Mouse (Mus musculus) limb, embryonic 15.5 days (tissue): ENCODE data around the gene Alx3. TPM values are rescaled to one million over a fixed set of nuclear protein-coding genes. Genes with fewer than 3 reads are reported as not detected.

Experiments
- ATAC-seq: fragments of 200-750 bp; cut with Nextera tagmentation; 2 replicates; pipeline ENCODE4 v1.8.0; 2017; ENCODE audit warnings: low read depth, moderate TSS enrichment; ENCODE audit not compliant: insufficient number of reproducible peaks, low FRiP score, low TSS enrichment
- H3K27ac ChIP-seq: fragments of 300-500 bp; sonication (generic); 2 replicates; pipeline ENCODE4 v1.5.1; 2015; ENCODE audit warnings: moderate library complexity, mild to moderate bottlenecking, inconsistent platforms
- H3K27me3 ChIP-seq: fragments of 300-500 bp; sonication (generic); 2 replicates; pipeline ENCODE4 v1.6.1; 2015; ENCODE audit warnings: inconsistent platforms
- H3K36me3 ChIP-seq: fragments of 300-500 bp; sonication (generic); 2 replicates; pipeline ENCODE4 v1.6.1; 2015; ENCODE audit warnings: inconsistent platforms
- H3K4me1 ChIP-seq: fragments of 300-500 bp; sonication (generic); 2 replicates; pipeline ENCODE4 v1.6.1; 2015; ENCODE audit warnings: inconsistent platforms
- H3K4me2 ChIP-seq: fragments of 300-500 bp; sonication (generic); 2 replicates; pipeline ENCODE4 v1.6.1; 2015; ENCODE audit warnings: mild to moderate bottlenecking, inconsistent platforms
- H3K4me3 ChIP-seq: fragments of 300-500 bp; sonication (generic); 2 replicates; pipeline ENCODE4 v1.5.1; 2015; ENCODE audit warnings: mild to moderate bottlenecking, inconsistent platforms
- H3K9ac ChIP-seq: fragments of 300-500 bp; sonication (generic); 2 replicates; pipeline ENCODE4 v1.6.1; 2015; ENCODE audit warnings: inconsistent platforms
- H3K9me3 ChIP-seq: fragments of 300-500 bp; sonication (generic); 2 replicates; pipeline ENCODE4 v1.6.1; 2016; ENCODE audit warnings: inconsistent platforms
- WGBS: fragments of 180-500 bp; shearing (Covaris S2); methylation state at CpG from one replicate; pipeline ENCODE4 v1.1.7; 2015; 5-methylcytosine and 5-hydroxymethylcytosine counted together
- polyA plus RNA-seq: library from polyadenylated mRNA; unstranded; fragments of >200 nt; fragmentation: Nextera tagmentation; extraction: Ambion mirVana; gene quantifications from 2 replicates; pipeline ENCODE4 v1.2.1, GENCODE M21; 2015

Gene Alx3
- 10.4 and 10.5 TPM in 2 replicates for polyA plus RNA-seq

- peak within 1 kb of the TSS; percentile 31 for H3K9ac ChIP-seq
- peaks cover 70% of the 10 kb centered on the region for H3K27me3 ChIP-seq
- no peaks in the 10 kb centered on the region for H3K9me3 ChIP-seq
- peak within 1 kb of the TSS; percentile 52 for H3K4me3 ChIP-seq
- peaks cover 36% of the 10 kb centered on the region for H3K4me1 ChIP-seq
- ATAC-seq: no peak
- H3K27ac ChIP-seq: no peak within 1 kb of the TSS
- H3K4me2 ChIP-seq: peak within 1 kb of the TSS; percentile 88
- no peaks in the 10 kb centered on the region for H3K36me3 ChIP-seq
- 4% methylated on average over 27 of the region's 46 CpGs for WGBS
Measured at GRCm38 (mm10) chr3:107594662-107595263, at the start of gene Alx3. Gene Alx3, plus strand, starts transcription at chr3:107595031.

GRCm38 (mm10) chr3:107545278-107545677 is 49.6 kb upstream of the Alx3 start:
- H3K27me3 ChIP-seq: no peaks in the 10 kb centered on the region
- no peaks in the 10 kb centered on the region for H3K36me3 ChIP-seq
- no peak overlapping the region for H3K4me2 ChIP-seq
- H3K4me3 ChIP-seq: no peak overlapping the region
- 36% methylated on average over 5 of the region's 5 CpGs for WGBS
- peaks cover 22% of the 10 kb centered on the region for H3K4me1 ChIP-seq
- no peak overlapping the region for H3K9ac ChIP-seq
- no peaks in the 10 kb centered on the region for H3K9me3 ChIP-seq
- H3K27ac ChIP-seq: peak overlapping the region; percentile 33; the same call in 1 of the 2 replicates
- ATAC-seq: no peak

- 26% methylated on average over 10 of the region's 10 CpGs for WGBS
- no peak for ATAC-seq
- H3K27ac ChIP-seq: 0 out of 2 replicates have a peak overlapping the region, but pooled peaks have one; percentile 33
Measured at GRCm38 (mm10) chr3:107545716-107546412, 49.0 kb upstream of the Alx3 start.

GRCm38 (mm10) chr3:107546956-107547355 is 47.9 kb upstream of the Alx3 start:
- no peak overlapping the region for H3K4me2 ChIP-seq
- no peaks in the 10 kb centered on the region for H3K9me3 ChIP-seq
- H3K36me3 ChIP-seq: no peaks in the 10 kb centered on the region
- 27% methylated on average over 2 of the region's 2 CpGs for WGBS
- no peak overlapping the region for H3K4me3 ChIP-seq
- no peaks in the 10 kb centered on the region for H3K27me3 ChIP-seq
- H3K4me1 ChIP-seq: peaks cover 22% of the 10 kb centered on the region
- ATAC-seq: 0 out of 2 replicates have a peak, but pooled peaks have one; percentile 38
- no peak overlapping the region for H3K9ac ChIP-seq
- no peak overlapping the region for H3K27ac ChIP-seq

More at GRCm38 (mm10) chr3:107545716-107546412, 49.0 kb upstream of the Alx3 start:
- H3K9me3 ChIP-seq: no peaks in the 10 kb centered on the region
- H3K36me3 ChIP-seq: no peaks in the 10 kb centered on the region
- H3K4me1 ChIP-seq: peaks cover 22% of the 10 kb centered on the region
- H3K4me3 ChIP-seq: no peak overlapping the region
- no peak overlapping the region for H3K4me2 ChIP-seq
- no peaks in the 10 kb centered on the region for H3K27me3 ChIP-seq
- H3K9ac ChIP-seq: no peak overlapping the region

- H3K36me3 ChIP-seq: no peaks in the 10 kb centered on the region
- WGBS: 73% methylated on average over 17 of the region's 17 CpGs
- ATAC-seq: peak; percentile 43; the same call in 1 of the 2 replicates
- H3K27ac ChIP-seq: no peak overlapping the region
- H3K4me1 ChIP-seq: peaks cover 17% of the 10 kb centered on the region
- no peaks in the 10 kb centered on the region for H3K9me3 ChIP-seq
- no peaks in the 10 kb centered on the region; the same call in 1 of the 2 replicates for H3K27me3 ChIP-seq
- no peak overlapping the region for H3K4me2 ChIP-seq
- no peak overlapping the region for H3K4me3 ChIP-seq
- no peak overlapping the region for H3K9ac ChIP-seq
Measured at GRCm38 (mm10) chr3:107550409-107551049, 44.3 kb upstream of the Alx3 start.

GRCm38 (mm10) chr3:107554842-107555241 is 40.0 kb upstream of the Alx3 start, which contains the start of gene Ubl4b:
Gene Ubl4b, minus strand, starts transcription at chr3:107555073.
- no peak within 1 kb of the TSS for H3K4me3 ChIP-seq
- no peaks in the 10 kb centered on the region; the same call in 1 of the 2 replicates for H3K27me3 ChIP-seq
- no peak for ATAC-seq
- no peaks in the 10 kb centered on the region for H3K36me3 ChIP-seq
- no peaks in the 10 kb centered on the region for H3K9me3 ChIP-seq
- WGBS: 88% methylated on average over 2 of the region's 2 CpGs
- H3K27ac ChIP-seq: no peak within 1 kb of the TSS
- H3K4me2 ChIP-seq: no peak within 1 kb of the TSS
- H3K4me1 ChIP-seq: no peaks in the 10 kb centered on the region
- H3K9ac ChIP-seq: no peak within 1 kb of the TSS

GRCm38 (mm10) chr3:107558740-107559139 is 36.1 kb upstream of the Alx3 start:
- H3K36me3 ChIP-seq: no peaks in the 10 kb centered on the region
- WGBS: 26% methylated on average over 3 of the region's 3 CpGs
- H3K9me3 ChIP-seq: no peaks in the 10 kb centered on the region
- H3K4me3 ChIP-seq: no peak overlapping the region
- no peaks in the 10 kb centered on the region; the same call in 1 of the 2 replicates for H3K27me3 ChIP-seq
- peaks cover 13% of the 10 kb centered on the region; the same call in 1 of the 2 replicates for H3K4me1 ChIP-seq
- no peak overlapping the region for H3K27ac ChIP-seq
- no peak for ATAC-seq
- no peak overlapping the region for H3K4me2 ChIP-seq
- H3K9ac ChIP-seq: no peak overlapping the region

GRCm38 (mm10) chr3:107559183-107559582 is 35.6 kb upstream of the Alx3 start:
- peak; percentile 45; the same call in 1 of the 2 replicates for ATAC-seq
- Histone ChIP-seq H3K4me2 (no peak overlapping the region), H3K9ac (no peak overlapping the region), H3K4me1 (peaks cover 16% of the 10 kb centered on the region; the same call in 1 of the 2 replicates), H3K27me3 (no peaks in the 10 kb centered on the region; the same call in 1 of the 2 replicates), H3K27ac (no peak overlapping the region), H3K36me3 (no peaks in the 10 kb centered on the region), H3K4me3 (no peak overlapping the region), H3K9me3 (no peaks in the 10 kb centered on the region)
- 12% methylated on average over 3 of the region's 3 CpGs for WGBS

GRCm38 (mm10) chr3:107562104-107562503 is 32.7 kb upstream of the Alx3 start:
- Histone ChIP-seq H3K9ac (no peak overlapping the region), H3K4me1 (peaks cover 16% of the 10 kb centered on the region; the same call in 1 of the 2 replicates), H3K27ac (no peak overlapping the region), H3K4me2 (no peak overlapping the region), H3K4me3 (no peak overlapping the region), H3K36me3 (no peaks in the 10 kb centered on the region), H3K9me3 (no peaks in the 10 kb centered on the region), H3K27me3 (no peaks in the 10 kb centered on the region)
- no peak for ATAC-seq
- 53% methylated on average over 2 of the region's 2 CpGs for WGBS

- no peaks in the 10 kb centered on the region for H3K9me3 ChIP-seq
- H3K27me3 ChIP-seq: no peaks in the 10 kb centered on the region
- no peak for ATAC-seq
- H3K4me3 ChIP-seq: no peak overlapping the region
- H3K4me1 ChIP-seq: peaks cover 16% of the 10 kb centered on the region; the same call in 1 of the 2 replicates
- no peak overlapping the region for H3K4me2 ChIP-seq
- H3K9ac ChIP-seq: no peak overlapping the region
- H3K27ac ChIP-seq: no peak overlapping the region
- 56% methylated on average over 4 of the region's 4 CpGs for WGBS
- H3K36me3 ChIP-seq: no peaks in the 10 kb centered on the region
Measured at GRCm38 (mm10) chr3:107562591-107562990, 32.2 kb upstream of the Alx3 start.

GRCm38 (mm10) chr3:107563880-107564279 is 31.0 kb upstream of the Alx3 start:
- H3K9me3 ChIP-seq: no peaks in the 10 kb centered on the region
- H3K4me2 ChIP-seq: no peak overlapping the region
- peaks cover 16% of the 10 kb centered on the region; the same call in 1 of the 2 replicates for H3K4me1 ChIP-seq
- ATAC-seq: no peak
- H3K27me3 ChIP-seq: 0 out of 2 replicates have a peak, but pooled peaks cover 3% of the 10 kb centered on the region
- H3K36me3 ChIP-seq: no peaks in the 10 kb centered on the region
- H3K4me3 ChIP-seq: no peak overlapping the region
- no peak overlapping the region for H3K9ac ChIP-seq
- WGBS: 17% methylated on average over 4 of the region's 4 CpGs
- no peak overlapping the region for H3K27ac ChIP-seq
